Mouse (Mus musculus) embryonic facial prominence, embryonic 13.5 days (tissue): ENCODE measurements at regions not wholly inside any gene's neighbourhood (a gene's known extent, or its start where the extent isn't known, plus 50 kb on each side); places are given as distances from the start of the nearest gene placed in this dataset.

Source experiments
- ATAC-seq: fragments of 200-750 bp; cut with Nextera tagmentation; 2 replicates; pipeline ENCODE4 v1.8.0; 2017; ENCODE audit warnings: low read depth; ENCODE audit not compliant: insufficient number of reproducible peaks, insufficient read depth, low FRiP score, low TSS enrichment
- H3K27ac ChIP-seq: fragments of 300-500 bp; sonication (generic); 2 replicates; pipeline ENCODE4 v1.5.1; 2015; ENCODE audit warnings: moderate library complexity, mild to moderate bottlenecking, inconsistent platforms
- H3K27me3 ChIP-seq: fragments of 300-500 bp; sonication (generic); 2 replicates; pipeline ENCODE4 v1.6.1; 2015; ENCODE audit warnings: mild to moderate bottlenecking, inconsistent platforms
- H3K36me3 ChIP-seq: fragments of 300-500 bp; sonication (generic); 2 replicates; pipeline ENCODE4 v1.6.1; 2015; ENCODE audit warnings: mild to moderate bottlenecking, inconsistent platforms
- H3K4me1 ChIP-seq: fragments of 300-500 bp; sonication (generic); 2 replicates; pipeline ENCODE4 v1.6.1; 2015; ENCODE audit warnings: inconsistent platforms
- H3K4me2 ChIP-seq: fragments of 300-500 bp; sonication (generic); 2 replicates; pipeline ENCODE4 v1.6.1; 2015; ENCODE audit warnings: moderate library complexity, mild to moderate bottlenecking, inconsistent platforms
- H3K4me3 ChIP-seq: fragments of 300-500 bp; sonication (generic); 2 replicates; pipeline ENCODE4 v1.5.1; 2015; ENCODE audit warnings: mild to moderate bottlenecking, inconsistent platforms
- H3K9ac ChIP-seq: fragments of 300-500 bp; sonication (generic); 2 replicates; pipeline ENCODE4 v1.6.1; 2015; ENCODE audit warnings: mild to moderate bottlenecking, inconsistent platforms
- H3K9me3 ChIP-seq: fragments of 300-500 bp; sonication (generic); 2 replicates; pipeline ENCODE4 v1.6.1; 2016; ENCODE audit warnings: inconsistent platforms
- WGBS: fragments of 180-500 bp; shearing (Covaris S2); methylation state at CpG from one replicate; pipeline ENCODE4 v1.1.7; 2015; ENCODE audit warnings: mixed read lengths; 5-methylcytosine and 5-hydroxymethylcytosine counted together

GRCm38 (mm10) chr1:57218127-57218526 lies 159.3 kb upstream of the 1700066M21Rik start:
- H3K36me3 ChIP-seq = no peaks in the 10 kb centered on the region
- peaks cover 23% of the 10 kb centered on the region for H3K4me1 ChIP-seq
- WGBS = 68% methylated on average over 2 of the region's 2 CpGs
- H3K9ac ChIP-seq = no peak overlapping the region
- no peaks in the 10 kb centered on the region for H3K9me3 ChIP-seq
- no peak overlapping the region for H3K27ac ChIP-seq
- no peak overlapping the region for H3K4me3 ChIP-seq
- H3K27me3 ChIP-seq = peaks cover 4% of the 10 kb centered on the region; the same call in 1 of the 2 replicates
- no peak overlapping the region for H3K4me2 ChIP-seq
- no peak for ATAC-seq

DNA sequence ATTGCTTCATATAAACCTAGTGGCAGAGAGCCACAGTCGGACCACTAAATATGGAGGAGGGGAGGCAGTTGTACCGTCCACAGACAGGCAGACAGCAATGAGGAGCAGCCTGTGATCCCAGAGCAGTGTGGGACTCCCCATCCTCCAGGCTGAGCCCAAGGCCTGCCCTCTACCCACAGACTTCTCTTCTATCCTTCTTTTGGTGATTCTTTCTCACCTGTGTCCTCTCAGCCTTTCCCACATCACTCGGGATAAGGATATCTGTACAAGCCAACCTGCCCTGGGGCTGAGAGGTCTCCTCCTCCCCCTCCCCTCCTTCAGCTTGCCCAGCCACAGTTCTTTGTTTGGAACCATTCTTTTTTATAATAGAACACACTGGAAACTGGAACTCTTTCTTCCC lies 158.8 kb upstream of the 1700066M21Rik start:
- H3K27ac ChIP-seq = no peak overlapping the region
- no peak for ATAC-seq
- H3K27me3 ChIP-seq = peaks cover 4% of the 10 kb centered on the region; the same call in 1 of the 2 replicates
- H3K4me1 ChIP-seq = peaks cover 18% of the 10 kb centered on the region
- no peak overlapping the region for H3K9ac ChIP-seq
- H3K4me2 ChIP-seq = no peak overlapping the region
- no peaks in the 10 kb centered on the region for H3K36me3 ChIP-seq
- 54% methylated on average over 3 of the region's 3 CpGs for WGBS
- H3K4me3 ChIP-seq = no peak overlapping the region
- no peaks in the 10 kb centered on the region for H3K9me3 ChIP-seq

DNA sequence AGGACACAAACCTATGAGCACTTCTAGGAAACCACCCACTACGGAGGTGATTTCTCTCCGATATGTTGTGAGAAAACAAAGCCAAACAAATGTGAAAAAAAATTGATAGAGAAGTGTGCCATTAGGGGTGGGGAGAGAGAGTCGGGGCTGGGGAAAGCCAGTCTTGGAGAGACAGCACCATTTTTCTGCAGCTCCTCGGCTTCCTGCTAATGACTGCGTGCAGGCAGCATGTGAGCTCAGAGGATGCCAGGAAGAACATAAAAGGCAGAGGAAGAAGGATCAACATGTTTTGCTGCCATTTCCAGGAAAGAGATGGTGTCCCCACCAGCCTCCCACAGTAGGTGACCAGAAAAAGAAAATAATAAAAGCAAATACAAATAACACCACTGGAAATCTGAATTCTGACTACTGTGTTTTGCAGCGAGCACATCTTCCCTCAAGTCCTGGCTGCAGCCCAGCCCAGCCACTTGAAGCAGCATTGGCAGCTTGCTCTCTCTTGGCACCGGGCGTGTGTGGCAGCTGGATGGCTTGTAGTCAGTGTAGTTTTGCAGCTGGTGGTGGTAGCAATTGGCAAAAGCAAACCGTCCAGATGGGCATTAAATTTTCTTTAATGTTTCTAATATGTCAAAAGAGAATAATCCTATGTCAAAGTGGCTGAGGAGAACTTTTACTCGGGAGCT lies 152.9 kb upstream of the 1700066M21Rik start:
- no peaks in the 10 kb centered on the region for H3K4me1 ChIP-seq
- H3K27me3 ChIP-seq = peaks cover 4% of the 10 kb centered on the region; the same call in 1 of the 2 replicates
- no peak overlapping the region for H3K4me3 ChIP-seq
- H3K4me2 ChIP-seq = no peak overlapping the region
- H3K9ac ChIP-seq = no peak overlapping the region
- no peak for ATAC-seq
- H3K27ac ChIP-seq = no peak overlapping the region
- WGBS = 76% methylated on average over 10 of the region's 10 CpGs
- no peaks in the 10 kb centered on the region for H3K36me3 ChIP-seq
- H3K9me3 ChIP-seq = no peaks in the 10 kb centered on the region

- Histone ChIP-seq H3K4me1 (no peaks in the 10 kb centered on the region), H3K4me2 (no peak overlapping the region), H3K9ac (no peak overlapping the region), H3K4me3 (no peak overlapping the region), H3K27ac (no peak overlapping the region), H3K9me3 (no peaks in the 10 kb centered on the region), H3K36me3 (no peaks in the 10 kb centered on the region), H3K27me3 (no peaks in the 10 kb centered on the region)
- WGBS = 72% methylated on average over 6 of the region's 6 CpGs
- no peak for ATAC-seq
Measured at GRCm38 (mm10) chr1:57243607-57244408, 133.6 kb upstream of the 1700066M21Rik start.

DNA sequence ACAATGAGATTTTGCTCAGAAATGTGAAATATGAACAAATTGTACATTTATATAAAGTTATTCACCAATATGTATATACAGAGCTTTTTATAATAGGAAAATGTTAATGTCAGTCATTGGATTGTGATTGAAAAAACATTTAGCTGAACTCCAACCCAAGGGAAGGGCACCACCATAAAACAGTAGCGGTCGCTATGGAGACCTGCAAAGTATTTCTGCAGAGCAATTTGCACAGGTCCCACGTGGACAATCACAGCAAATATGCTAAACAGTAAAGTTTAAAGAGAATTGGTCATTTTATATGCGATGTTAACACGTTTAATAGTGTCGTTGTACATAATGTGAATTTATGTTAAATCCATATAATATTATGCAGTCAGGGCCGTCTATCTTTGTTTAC lies 117.8 kb upstream of the 1700066M21Rik start:
- 79% methylated on average over 7 of the region's 7 CpGs for WGBS

DNA sequence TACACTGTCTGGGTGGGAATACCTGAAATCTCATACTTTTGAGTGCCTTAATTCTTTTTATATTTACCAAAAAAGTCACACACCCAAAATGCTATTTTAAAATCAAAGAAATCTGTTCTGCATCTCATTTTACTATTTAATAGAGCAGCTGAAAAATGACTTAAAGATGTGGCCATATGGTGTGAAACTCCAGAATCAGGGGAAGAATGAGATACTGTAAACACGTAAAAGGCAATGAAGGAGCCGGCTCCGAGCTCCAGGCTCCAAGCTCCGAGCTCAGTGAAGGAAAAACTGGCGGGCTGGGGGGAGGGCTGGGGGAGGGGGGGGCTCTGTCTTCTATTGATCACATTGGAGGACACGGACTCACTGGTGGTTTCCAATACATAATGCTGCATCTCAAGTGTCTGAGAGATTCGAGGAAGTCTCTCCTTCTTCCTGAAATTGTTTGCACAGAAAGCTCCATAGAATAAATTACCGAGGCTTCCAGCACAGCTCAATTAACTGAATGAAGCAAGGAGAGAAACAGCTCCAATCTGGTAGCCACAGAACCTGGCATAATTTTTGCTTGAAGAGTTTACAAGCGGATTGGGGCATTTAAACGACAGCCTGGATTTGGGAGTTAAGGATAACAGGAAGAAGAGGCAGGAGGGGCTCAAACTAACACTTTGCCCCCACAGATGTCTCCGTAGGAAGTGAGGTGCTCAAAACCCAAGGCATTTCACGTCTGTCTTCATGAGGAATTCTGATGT lies 112.2 kb upstream of the 1700066M21Rik start:
- no peak for ATAC-seq
- Histone ChIP-seq H3K4me1 (peaks cover 47% of the 10 kb centered on the region), H3K9me3 (no peaks in the 10 kb centered on the region), H3K27ac (no peak overlapping the region), H3K9ac (no peak overlapping the region), H3K36me3 (no peaks in the 10 kb centered on the region), H3K4me3 (no peak overlapping the region), H3K4me2 (peak overlapping the region; percentile 18; the same call in 1 of the 2 replicates), H3K27me3 (no peaks in the 10 kb centered on the region; the same call in 1 of the 2 replicates)
- 29% methylated on average over 12 of the region's 12 CpGs for WGBS

More for the DNA sequence above, 117.8 kb upstream of the 1700066M21Rik start:
- no peak overlapping the region for H3K9ac ChIP-seq
- H3K4me1 ChIP-seq = 0 out of 2 replicates have a peak, but pooled peaks cover 4% of the 10 kb centered on the region
- no peaks in the 10 kb centered on the region for H3K9me3 ChIP-seq
- H3K4me3 ChIP-seq = no peak overlapping the region
- H3K4me2 ChIP-seq = no peak overlapping the region
- no peak overlapping the region for H3K27ac ChIP-seq
- no peaks in the 10 kb centered on the region for H3K36me3 ChIP-seq
- H3K27me3 ChIP-seq = no peaks in the 10 kb centered on the region
- no peak for ATAC-seq

DNA sequence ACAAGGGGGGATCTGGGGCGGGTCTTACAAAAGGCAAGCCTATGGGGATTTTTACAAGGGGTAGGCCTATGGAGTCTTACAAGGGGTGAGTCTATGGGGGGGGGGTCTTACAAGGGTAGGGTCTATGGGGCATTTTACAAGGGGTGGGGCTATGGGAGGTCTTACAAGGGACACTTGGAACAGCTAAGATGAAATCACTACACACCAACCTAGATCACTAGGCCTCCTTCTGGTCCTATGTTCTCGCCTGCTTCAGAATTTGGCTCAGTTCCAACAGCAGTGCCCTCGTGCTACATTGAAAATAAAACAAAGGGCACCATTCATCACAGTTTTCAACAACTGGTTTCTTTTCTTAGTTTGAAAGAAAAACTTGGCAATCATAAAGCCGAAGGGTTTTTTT lies 110.7 kb upstream of the 1700066M21Rik start:
- no peaks in the 10 kb centered on the region for H3K36me3 ChIP-seq
- peaks cover 2% of the 10 kb centered on the region; the same call in 1 of the 2 replicates for H3K27me3 ChIP-seq
- no peak overlapping the region for H3K27ac ChIP-seq
- no peak overlapping the region for H3K4me3 ChIP-seq
- H3K4me1 ChIP-seq = peaks cover 47% of the 10 kb centered on the region
- H3K9ac ChIP-seq = no peak overlapping the region
- 35% methylated on average over 4 of the region's 4 CpGs for WGBS
- H3K9me3 ChIP-seq = no peaks in the 10 kb centered on the region
- ATAC-seq = peak; percentile 28
- no peak overlapping the region for H3K4me2 ChIP-seq

GRCm38 (mm10) chr1:57267851-57268250 lies 109.6 kb upstream of the 1700066M21Rik start:
- no peaks in the 10 kb centered on the region for H3K36me3 ChIP-seq
- no peak overlapping the region for H3K4me2 ChIP-seq
- WGBS = 52% methylated on average over 2 of the region's 2 CpGs
- no peak overlapping the region for H3K27ac ChIP-seq
- ATAC-seq = no peak
- H3K4me3 ChIP-seq = no peak overlapping the region
- peaks cover 2% of the 10 kb centered on the region; the same call in 1 of the 2 replicates for H3K27me3 ChIP-seq
- H3K9ac ChIP-seq = no peak overlapping the region
- peaks cover 51% of the 10 kb centered on the region for H3K4me1 ChIP-seq
- no peaks in the 10 kb centered on the region for H3K9me3 ChIP-seq

GRCm38 (mm10) chr1:57269679-57270354 lies 107.6 kb upstream of the 1700066M21Rik start:
- WGBS = 36% methylated on average over 13 of the region's 13 CpGs
- no peak overlapping the region for H3K9ac ChIP-seq
- peak; percentile 73; the same call in 1 of the 2 replicates for ATAC-seq

DNA sequence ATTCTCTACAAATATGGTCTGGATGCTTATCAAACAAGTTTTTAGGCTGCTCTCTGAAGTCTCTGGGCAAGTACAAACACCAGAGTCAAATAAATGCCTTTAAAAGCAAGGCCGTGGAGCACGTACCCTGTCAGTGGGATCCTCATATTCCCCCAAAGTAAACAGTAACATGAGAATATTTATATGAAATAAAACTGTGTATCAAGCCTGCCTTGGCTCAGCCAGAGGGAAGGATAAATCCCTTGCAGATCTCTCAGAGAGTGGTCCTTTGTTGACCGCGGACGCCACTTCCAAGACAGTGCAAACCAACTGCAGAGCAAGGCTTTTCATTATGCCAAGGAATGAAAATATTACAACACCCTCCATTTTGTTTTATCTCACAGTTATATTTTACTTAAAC lies 104.8 kb upstream of the 1700066M21Rik start:
- Histone ChIP-seq H3K9me3 (no peaks in the 10 kb centered on the region), H3K27me3 (peaks cover 2% of the 10 kb centered on the region; the same call in 1 of the 2 replicates), H3K4me1 (peaks cover 23% of the 10 kb centered on the region), H3K4me2 (no peak overlapping the region), H3K27ac (no peak overlapping the region; the same call in 1 of the 2 replicates), H3K36me3 (no peaks in the 10 kb centered on the region), H3K4me3 (no peak overlapping the region), H3K9ac (no peak overlapping the region)
- WGBS = 64% methylated on average over 5 of the region's 5 CpGs
- no peak for ATAC-seq

More at GRCm38 (mm10) chr1:57269679-57270354, 107.6 kb upstream of the 1700066M21Rik start:
- Histone ChIP-seq H3K27ac (no peak overlapping the region), H3K36me3 (no peaks in the 10 kb centered on the region), H3K4me1 (peaks cover 47% of the 10 kb centered on the region), H3K27me3 (peaks cover 2% of the 10 kb centered on the region; the same call in 1 of the 2 replicates), H3K4me2 (no peak overlapping the region), H3K9me3 (no peaks in the 10 kb centered on the region), H3K4me3 (no peak overlapping the region)

DNA sequence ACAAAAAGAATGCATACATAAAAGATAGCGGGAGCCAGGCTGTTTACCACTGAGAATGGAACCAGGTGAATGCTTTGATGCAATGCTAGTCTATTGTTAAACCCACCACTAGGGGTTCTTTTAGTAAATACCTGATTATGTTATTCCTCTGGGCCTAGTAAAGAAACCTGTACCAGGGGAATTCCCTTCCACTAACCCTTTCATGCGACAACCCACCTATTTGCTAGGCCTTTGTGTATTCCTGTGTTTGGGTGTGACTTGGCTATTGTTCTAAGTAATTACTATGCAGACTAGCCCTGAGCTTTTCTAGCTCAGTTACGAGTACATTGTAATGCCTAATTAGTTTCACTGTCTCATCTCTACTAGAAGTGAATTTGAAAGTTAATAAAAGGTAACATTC lies 95.9 kb upstream of the 1700066M21Rik start:
- Histone ChIP-seq H3K36me3 (no peaks in the 10 kb centered on the region), H3K4me2 (no peak overlapping the region), H3K27me3 (no peaks in the 10 kb centered on the region), H3K9me3 (no peaks in the 10 kb centered on the region), H3K27ac (no peak overlapping the region), H3K4me1 (no peaks in the 10 kb centered on the region), H3K9ac (no peak overlapping the region), H3K4me3 (no peak overlapping the region)
- no peak for ATAC-seq
- WGBS = 87% methylated on average over 3 of the region's 3 CpGs
